Mouse (Mus musculus) Muller cell, postnatal 12 days (primary cell): ENCODE measurements around the gene Smyd5.

Experiments
- DNase-seq: peaks from one replicate; pipeline ENCODE4 v3.0.0-alpha.2; 2015; ENCODE audit errors: inconsistent ontology term

Gene Smyd5

DNA sequence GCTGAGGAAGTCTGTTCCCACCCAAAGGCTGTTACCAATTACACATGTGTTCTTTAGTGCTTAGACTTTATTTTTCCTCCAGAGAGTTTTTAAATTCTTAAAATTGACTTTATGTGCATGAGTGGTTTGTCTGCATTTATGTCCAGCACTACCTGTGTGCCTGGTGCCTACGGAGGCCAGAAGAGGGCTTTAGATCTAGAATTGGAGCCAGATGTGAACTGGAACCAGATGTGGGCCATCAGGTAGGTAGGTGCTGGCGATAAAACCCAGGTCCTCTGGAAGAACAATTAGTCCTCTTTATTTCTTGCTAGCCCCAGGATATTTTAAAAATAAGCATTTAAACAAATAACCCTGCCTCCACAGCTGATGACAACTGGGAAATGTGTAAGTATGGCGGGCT is 59.8 kb downstream of the Smyd5 start:
- no peak for DNase-seq
